Mouse (Mus musculus): ENCODE data around the gene Wdfy4. TPM values are rescaled to one million over a fixed set of nuclear protein-coding genes. Genes with fewer than 3 reads are reported as not detected.
A peak's percentile ranks its signal among the peaks of the same experiment; 100 is the strongest.

Wdfy4 gene
- total RNA-seq, 2 experiments from 2014 or later: 0.99 to 1.9 TPM

DNA sequence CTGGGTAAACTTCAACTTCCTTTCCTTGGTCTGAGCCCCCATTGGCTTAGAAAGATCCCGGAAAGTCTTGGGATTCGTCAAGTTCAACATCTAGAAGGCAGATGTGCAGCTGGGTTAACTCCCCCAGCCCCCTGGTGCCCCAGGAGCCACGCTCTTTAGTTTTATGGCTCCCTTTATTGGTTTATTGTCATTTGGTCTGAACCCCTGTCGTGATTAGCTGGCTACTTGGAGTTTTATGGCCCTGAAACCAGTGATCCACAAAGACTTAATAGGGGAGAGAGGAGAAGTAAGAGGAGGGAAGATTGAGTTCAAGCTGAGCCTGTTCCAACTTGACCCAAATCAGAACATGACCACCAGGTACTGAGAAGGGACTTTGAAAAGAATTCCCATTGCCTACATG is 198.6 kb downstream of the Wdfy4 start:
- no peak for DNase-seq (ENCODE audit: low spot score in 2 of 2)

- DNase-seq (ENCODE audit: low spot score in 2 of 2): no peak
Measured at GRCm38 (mm10) chr14:32984176-32984738, 201.1 kb downstream of the Wdfy4 start.

- no peak for DNase-seq (ENCODE audit: low spot score in 2 of 2)
Measured at GRCm38 (mm10) chr14:32970700-32971099, 214.6 kb downstream of the Wdfy4 start.

DNA sequence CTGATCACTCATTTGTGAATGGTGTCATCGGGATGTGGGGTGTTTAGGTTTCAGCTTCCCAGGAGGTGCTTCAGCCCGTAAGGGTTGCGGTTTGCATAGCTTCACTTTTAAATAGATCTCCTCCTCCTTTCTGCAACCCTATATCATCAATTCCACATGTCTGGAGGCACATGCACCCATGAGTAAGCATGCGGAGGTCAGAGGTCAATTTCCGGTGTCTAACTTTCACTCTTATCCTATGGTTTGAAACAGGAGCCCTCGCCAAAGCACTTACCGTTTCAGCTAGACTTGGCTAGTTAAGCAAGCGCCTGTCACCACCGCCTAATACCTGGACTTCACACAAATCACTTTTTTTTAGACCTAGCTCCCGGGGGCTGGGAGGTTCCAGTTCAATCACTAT is 220.6 kb downstream of the Wdfy4 start:
- no peak for DNase-seq (ENCODE audit: low spot score in 2 of 2)

GRCm38 (mm10) chr14:32960481-32960880 is 224.8 kb downstream of the Wdfy4 start:
- DNase-seq (ENCODE audit: low spot score in 2 of 2): peak; percentile 59 to 84

- DNase-seq (ENCODE audit: low spot score in 2 of 2): no peak
Measured at GRCm38 (mm10) chr14:32958671-32959070, 226.6 kb downstream of the Wdfy4 start.

DNA sequence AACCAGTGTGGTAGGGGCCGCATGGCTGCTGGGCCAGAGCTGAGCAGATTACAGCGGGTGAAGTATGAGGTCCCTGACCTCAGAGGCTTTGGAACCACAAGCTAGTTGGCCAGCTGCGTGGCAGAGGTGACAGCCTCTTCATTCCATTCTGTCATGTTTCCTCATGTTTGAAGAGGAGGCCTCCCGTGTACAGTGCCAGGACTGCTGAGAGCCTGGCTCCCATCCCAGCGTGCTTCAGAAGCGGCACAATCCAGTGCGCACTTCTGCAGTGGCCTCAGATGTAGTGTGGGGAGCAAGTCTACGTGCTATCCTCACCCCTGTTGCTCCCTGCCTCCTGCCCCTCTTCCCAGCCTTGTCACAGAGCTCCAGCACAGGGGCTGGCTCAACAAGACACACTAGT is 228.8 kb downstream of the Wdfy4 start:
- no peak for DNase-seq (ENCODE audit: low spot score in 2 of 2)

DNA sequence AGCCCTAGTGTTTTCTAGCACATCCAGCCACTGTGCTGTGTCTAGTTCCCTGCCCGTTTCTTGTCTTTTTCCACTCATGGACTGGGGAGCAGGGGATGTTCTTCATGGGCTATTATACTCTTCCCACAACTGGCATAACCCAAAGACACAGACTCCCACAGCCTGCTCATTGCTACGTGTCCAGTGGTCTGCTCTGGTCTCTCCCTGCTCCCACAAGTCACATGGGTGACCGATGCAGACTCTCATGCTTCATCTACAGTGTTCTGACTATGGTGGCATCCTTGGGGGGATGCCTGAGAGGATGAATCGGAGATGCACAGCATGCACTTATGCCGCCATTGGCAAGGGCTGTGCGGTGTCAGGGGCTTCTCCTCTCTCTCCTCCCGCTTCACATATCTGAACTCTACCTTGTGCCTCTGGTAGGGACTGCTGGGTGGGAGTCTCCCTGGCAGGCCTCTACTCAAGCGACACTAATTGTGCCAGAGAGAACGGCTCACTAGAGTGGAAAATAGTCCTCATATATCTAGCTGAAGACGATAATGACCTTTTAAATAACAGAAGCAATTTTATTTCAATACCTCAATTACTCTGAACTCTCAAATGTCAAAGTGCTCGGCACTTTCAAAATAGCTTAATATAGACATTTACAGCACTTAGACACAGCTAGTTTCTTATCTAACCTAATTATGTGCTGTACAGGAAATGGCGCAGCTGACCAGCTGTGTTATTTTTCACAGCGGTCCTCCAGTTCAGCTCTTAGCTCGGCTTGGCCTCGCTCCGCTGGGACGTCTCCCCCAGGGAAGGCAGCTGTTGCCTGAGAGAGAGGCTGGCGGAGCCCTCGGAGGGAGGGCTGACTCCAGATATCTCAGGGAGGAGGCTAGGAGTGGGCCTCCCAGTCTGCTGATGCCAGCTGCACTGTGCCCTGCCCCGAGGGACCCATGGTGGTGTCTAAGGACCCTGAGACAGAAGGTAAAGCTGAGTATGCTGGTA is 234.7 kb downstream of the Wdfy4 start:
- no peak for DNase-seq (ENCODE audit: low spot score in 2 of 2)

- peak; percentile 53 to 73 for DNase-seq (ENCODE audit: low spot score in 2 of 2)
Measured at GRCm38 (mm10) chr14:32947512-32947911, 237.8 kb downstream of the Wdfy4 start.

GRCm38 (mm10) chr14:32939217-32939616 is 246.1 kb downstream of the Wdfy4 start:
- no peak for DNase-seq (ENCODE audit: low spot score in 2 of 2)

DNA sequence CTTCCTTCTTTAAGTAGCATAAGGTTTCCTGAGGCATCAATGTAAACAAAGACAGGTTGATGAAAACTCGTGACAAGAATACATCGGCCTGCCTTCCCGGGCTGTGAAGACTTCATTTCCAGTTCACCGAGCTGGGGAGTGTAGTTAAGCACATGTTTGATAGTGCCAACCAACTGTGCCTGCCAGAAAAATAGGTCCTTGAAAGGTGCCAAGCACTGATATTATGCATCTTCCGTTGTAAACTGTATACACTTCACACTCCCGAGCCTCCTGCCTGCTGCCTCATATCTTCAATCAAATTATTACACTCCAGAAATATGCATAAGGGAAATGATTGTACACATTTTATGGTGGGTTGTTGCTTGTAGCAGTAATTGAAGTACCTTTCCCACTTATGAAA is 251.2 kb downstream of the Wdfy4 start:
- no peak for DNase-seq (ENCODE audit: low spot score in 2 of 2)

DNA sequence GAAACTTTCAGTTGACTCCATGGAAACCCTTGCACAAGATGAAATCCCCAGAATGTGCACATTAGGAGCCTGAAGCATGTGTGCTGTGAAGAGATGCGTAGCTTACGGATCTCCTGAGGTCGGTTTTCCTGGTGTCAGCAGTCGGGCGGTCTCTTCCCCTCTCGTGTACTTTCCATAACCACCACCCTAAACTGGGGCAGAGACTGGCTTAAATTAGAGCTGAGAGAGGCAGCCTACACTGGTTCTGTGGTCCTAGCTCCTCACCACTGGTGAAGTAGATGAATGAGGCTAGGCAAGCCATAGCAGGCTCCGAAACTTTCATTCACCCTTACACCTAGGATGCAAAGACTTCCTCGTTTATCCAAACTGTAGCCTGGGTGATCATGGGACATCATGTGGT is 253.1 kb downstream of the Wdfy4 start:
- DNase-seq (ENCODE audit: low spot score in 2 of 2): no peak

DNA sequence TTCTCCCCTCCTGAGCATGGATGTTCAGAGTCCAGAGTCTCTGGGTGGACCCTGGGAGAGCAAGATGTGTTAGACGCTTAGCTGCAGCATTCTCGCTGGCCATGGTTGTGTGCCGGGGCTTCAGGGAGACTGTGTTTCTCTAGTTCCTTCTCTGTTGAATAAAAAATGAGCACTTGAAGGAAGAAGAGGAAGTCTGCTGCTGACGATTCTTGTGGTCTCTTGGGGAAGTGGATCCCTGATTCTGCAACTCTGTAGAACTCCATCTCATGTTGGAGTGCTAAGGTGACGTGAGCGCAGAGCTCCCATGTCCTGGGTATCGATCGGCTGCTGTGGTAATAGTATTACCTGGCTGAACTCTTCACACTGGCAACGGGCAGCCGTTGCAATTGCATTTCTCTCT is 253.6 kb downstream of the Wdfy4 start:
- DNase-seq (ENCODE audit: low spot score in 2 of 2): no peak

DNA sequence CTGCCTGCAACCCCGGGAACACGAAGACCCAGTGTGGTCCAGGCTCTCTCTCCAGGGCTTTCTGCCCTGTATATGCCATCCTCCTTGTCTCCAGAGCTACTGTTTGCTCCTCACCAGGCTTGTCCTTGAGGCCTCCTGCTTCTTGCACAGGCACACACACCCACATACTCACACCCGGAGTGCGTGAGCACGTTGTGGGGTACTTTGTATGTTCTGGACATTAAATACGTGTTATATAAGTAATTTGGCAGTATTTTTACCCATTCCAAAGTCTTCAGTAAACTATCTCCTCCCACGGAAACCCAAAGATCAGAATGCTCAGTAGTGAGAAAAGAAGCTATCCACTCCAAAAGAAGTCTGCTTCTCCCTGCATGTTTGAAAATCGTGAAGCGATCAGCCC is 261.4 kb downstream of the Wdfy4 start:
- no peak for DNase-seq (ENCODE audit: low spot score in 2 of 2)

DNA sequence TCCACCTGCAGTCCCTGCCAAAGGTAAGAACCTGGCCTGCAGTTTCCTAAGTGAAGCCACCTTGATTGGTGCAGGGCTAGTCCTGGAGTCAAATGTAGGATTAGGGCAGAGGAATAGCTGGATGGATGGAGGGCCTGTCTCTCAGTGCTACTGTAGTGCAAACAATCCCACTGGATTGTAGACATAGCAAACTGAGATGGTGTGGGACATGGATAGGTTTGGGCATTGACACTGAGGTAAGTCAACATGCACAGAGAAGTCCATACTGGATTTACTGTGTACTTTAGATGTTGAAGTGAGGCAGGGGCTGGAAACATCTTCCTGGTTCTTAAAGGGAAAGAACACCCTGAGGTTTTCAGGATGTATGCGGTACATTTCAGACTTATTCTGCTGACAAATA is 267.4 kb downstream of the Wdfy4 start:
- no peak for DNase-seq (ENCODE audit: low spot score in 2 of 2)

GRCm38 (mm10) chr14:32915360-32915759 is 269.9 kb downstream of the Wdfy4 start:
- no peak for DNase-seq (ENCODE audit: low spot score in 2 of 2)

- no peak for DNase-seq (ENCODE audit: low spot score in 2 of 2)
Measured at GRCm38 (mm10) chr14:32911187-32911586, 274.1 kb downstream of the Wdfy4 start.

Other genes with a start within 250 kb of the Wdfy4 start
- gene Lrrc18, start 194.1 kb downstream of the Wdfy4 start, total RNA-seq (2021): under 1 TPM; 0.42 to 0.43 TPM
- 1 to 10 TPM; 8.1 to 8.6 TPM for gene Arhgap22, start 28.5 kb upstream of the Wdfy4 start, total RNA-seq (2021)

Data from layer of hippocampus, adult 18-20 months (tissue).